Mouse (Mus musculus) intestine, embryonic 16.5 days (tissue): ENCODE data around the gene Mtor. TPM values are rescaled to one million over a fixed set of nuclear protein-coding genes. Genes with fewer than 3 reads are reported as not detected.

Experiments
- ATAC-seq: fragments of 200-750 bp; cut with Nextera tagmentation; 2 replicates; pipeline ENCODE4 v1.8.0; 2017; ENCODE audit warnings: moderate TSS enrichment, moderate library complexity
- H3K27ac ChIP-seq: fragments of 300-500 bp; sonication (generic); 2 replicates; pipeline ENCODE4 v1.5.1; 2014; ENCODE audit warnings: mild to moderate bottlenecking, low read length
- H3K27me3 ChIP-seq: fragments of 300-500 bp; sonication (generic); replicated peaks from 2 replicates; pipeline ENCODE4 v1.6.1; 2014; ENCODE audit warnings: low read length, control low read depth, mixed read lengths; ENCODE audit not compliant: control insufficient read depth, insufficient read depth
- H3K36me3 ChIP-seq: fragments of 300-500 bp; sonication (generic); 2 replicates; pipeline ENCODE4 v1.6.1; 2014; ENCODE audit warnings: low read length, control low read depth; ENCODE audit not compliant: control insufficient read depth, insufficient read depth
- H3K4me1 ChIP-seq: fragments of 300-500 bp; sonication (generic); 2 replicates; pipeline ENCODE4 v1.6.1; 2014; ENCODE audit warnings: low read length, control low read depth, mixed read lengths; ENCODE audit not compliant: control insufficient read depth, insufficient read depth
- H3K4me2 ChIP-seq: fragments of 300-500 bp; sonication (generic); 2 replicates; pipeline ENCODE4 v1.6.1; 2014; ENCODE audit warnings: low read depth, low read length, control low read depth
- H3K4me3 ChIP-seq: fragments of 300-500 bp; sonication (generic); 2 replicates; pipeline ENCODE4 v1.5.1; 2014; ENCODE audit warnings: mild to moderate bottlenecking, low read length
- H3K9ac ChIP-seq: fragments of 300-500 bp; sonication (generic); 2 replicates; pipeline ENCODE4 v1.6.1; 2014; ENCODE audit warnings: low read depth, low read length
- H3K9me3 ChIP-seq: fragments of 300-500 bp; sonication (generic); 2 replicates; pipeline ENCODE4 v1.6.1; 2016; ENCODE audit warnings: low read length, control low read depth; ENCODE audit not compliant: control insufficient read depth
- WGBS: fragments of 180-500 bp; shearing (Covaris S2); extraction: QIAGEN DNeasy Blood & Tissue Kit; methylation state at CpG from one replicate; pipeline ENCODE4 v1.1.7; 2014; 5-methylcytosine and 5-hydroxymethylcytosine counted together
- polyA plus RNA-seq: library from polyadenylated mRNA; unstranded; fragments of >200 nt; fragmentation: Nextera tagmentation; extraction: Ambion mirVana; gene quantifications from 2 replicates; pipeline ENCODE4 v1.2.1, GENCODE M21; 2015

Mtor gene
- polyA plus RNA-seq, 1 experiment from 2014 or later = 10.9 TPM

DNA sequence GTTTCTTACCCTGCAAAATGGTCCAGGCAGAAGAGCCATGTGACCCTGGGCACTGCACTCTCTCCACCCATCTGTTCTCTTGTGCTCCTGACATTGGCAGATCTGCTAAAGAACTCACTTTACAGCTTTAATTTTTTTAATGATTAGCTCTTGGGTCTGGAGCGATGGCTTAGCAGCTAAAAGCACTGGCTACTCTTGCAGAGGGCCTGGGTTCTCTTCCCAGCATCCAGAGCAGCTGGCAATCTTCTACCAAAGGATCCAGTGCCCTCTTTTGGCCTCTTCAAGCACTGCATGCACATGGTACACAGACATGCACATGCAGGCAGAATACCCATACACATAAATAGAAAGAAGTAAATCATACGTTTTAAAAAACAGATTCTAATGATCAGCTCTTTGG lies 66.9 kb downstream of the Mtor start:
- 91% methylated on average over 2 of the region's 2 CpGs for WGBS
- H3K4me1 ChIP-seq = no peaks in the 10 kb centered on the region
- H3K27me3 ChIP-seq = no peaks in the 10 kb centered on the region
- no peak overlapping the region for H3K27ac ChIP-seq
- no peak for ATAC-seq
- H3K4me3 ChIP-seq = no peak overlapping the region
- no peaks in the 10 kb centered on the region for H3K9me3 ChIP-seq
- no peak overlapping the region for H3K4me2 ChIP-seq
- H3K9ac ChIP-seq = no peak overlapping the region
- H3K36me3 ChIP-seq = peaks cover 2% of the 10 kb centered on the region; the same call in 1 of the 2 replicates

DNA sequence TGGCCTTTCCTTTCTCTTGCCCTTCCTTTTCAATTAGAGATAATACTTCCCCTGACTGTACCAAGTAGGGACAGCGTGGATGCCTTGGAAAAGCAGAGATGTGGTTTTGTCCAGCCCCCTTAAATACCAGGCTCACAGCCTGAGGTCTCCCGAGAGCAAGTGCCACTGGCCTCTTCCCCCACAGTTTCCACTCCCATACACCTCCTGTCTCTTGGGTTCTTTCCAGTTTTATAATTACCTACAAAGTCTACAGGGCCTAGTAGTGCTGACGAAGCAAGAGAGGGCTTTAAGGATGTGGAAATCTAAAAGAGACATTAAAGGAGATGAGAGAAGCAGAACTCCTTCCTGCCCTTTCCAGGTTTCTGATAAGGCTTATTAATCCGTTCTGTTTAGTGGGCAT lies 69.4 kb downstream of the Mtor start:
- 62% methylated on average over 4 of the region's 4 CpGs for WGBS
- H3K4me1 ChIP-seq = no peaks in the 10 kb centered on the region

DNA sequence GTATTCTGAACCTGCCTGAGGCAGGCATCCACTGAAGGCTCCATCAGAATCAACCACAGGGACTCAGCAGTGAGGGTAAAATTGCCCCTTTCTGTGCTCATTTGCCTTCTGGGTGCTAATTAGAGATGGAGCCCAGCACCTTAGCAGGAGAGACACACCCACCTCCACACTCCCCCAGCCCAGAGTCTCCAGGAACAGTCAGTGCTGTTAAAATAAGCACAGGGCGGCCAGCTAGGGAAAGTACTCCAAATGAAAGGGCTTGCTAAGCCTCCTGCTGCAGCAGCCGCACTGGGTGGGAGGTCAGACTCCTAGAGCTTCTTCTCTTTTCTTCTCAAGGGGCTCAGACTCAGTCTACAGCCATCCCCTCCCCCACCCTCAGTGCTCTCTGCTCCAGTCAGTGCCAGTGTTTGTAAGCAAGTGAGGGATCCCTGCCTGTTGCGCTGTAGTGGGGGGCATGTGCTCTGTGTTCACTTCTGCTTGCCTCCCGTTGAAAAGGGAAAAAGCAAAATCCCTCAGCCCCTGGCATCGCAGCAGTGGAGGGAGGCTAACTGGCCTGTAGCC lies 69.9 kb downstream of the Mtor start:
- no peak overlapping the region for H3K27ac ChIP-seq
- 47% methylated on average over 5 of the region's 5 CpGs for WGBS
- H3K9me3 ChIP-seq = no peaks in the 10 kb centered on the region
- H3K4me3 ChIP-seq = no peak overlapping the region
- no peak for ATAC-seq
- H3K4me2 ChIP-seq = no peak overlapping the region
- no peaks in the 10 kb centered on the region for H3K4me1 ChIP-seq
- no peak overlapping the region for H3K9ac ChIP-seq
- H3K27me3 ChIP-seq = no peaks in the 10 kb centered on the region
- H3K36me3 ChIP-seq = peaks cover 8% of the 10 kb centered on the region; the same call in 1 of the 2 replicates

More for the DNA sequence above, 69.4 kb downstream of the Mtor start:
- Histone ChIP-seq H3K9me3 (no peaks in the 10 kb centered on the region), H3K4me3 (no peak overlapping the region), H3K27me3 (no peaks in the 10 kb centered on the region), H3K27ac (no peak overlapping the region), H3K36me3 (peaks cover 8% of the 10 kb centered on the region; the same call in 1 of the 2 replicates), H3K4me2 (no peak overlapping the region), H3K9ac (no peak overlapping the region)
- no peak for ATAC-seq

DNA sequence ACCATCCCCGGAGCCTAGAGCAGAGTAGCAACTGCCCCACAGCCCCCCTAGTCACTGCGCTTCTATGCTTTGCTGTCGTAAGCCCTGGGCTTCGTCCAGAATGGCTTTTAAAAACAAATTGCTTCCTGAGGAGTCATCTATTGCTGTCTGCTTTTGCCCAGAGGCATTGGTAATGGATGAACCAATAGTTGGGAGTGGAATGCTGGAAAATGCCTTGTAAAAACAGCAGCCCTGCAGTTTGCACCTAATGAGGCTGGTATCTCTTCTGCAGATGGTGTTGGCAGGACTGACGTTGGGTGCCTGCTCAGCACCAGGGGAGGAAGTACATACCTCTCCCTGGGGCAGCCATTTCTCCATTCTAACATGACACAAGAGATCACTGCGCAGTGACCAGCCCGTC lies 75.1 kb downstream of the Mtor start:
- no peaks in the 10 kb centered on the region for H3K27me3 ChIP-seq
- peaks cover 14% of the 10 kb centered on the region; the same call in 1 of the 2 replicates for H3K36me3 ChIP-seq
- H3K9ac ChIP-seq = no peak overlapping the region
- H3K27ac ChIP-seq = no peak overlapping the region
- WGBS = 76% methylated on average over 7 of the region's 7 CpGs
- ATAC-seq = no peak
- H3K4me1 ChIP-seq = no peaks in the 10 kb centered on the region
- H3K4me2 ChIP-seq = no peak overlapping the region
- no peaks in the 10 kb centered on the region for H3K9me3 ChIP-seq
- no peak overlapping the region for H3K4me3 ChIP-seq

DNA sequence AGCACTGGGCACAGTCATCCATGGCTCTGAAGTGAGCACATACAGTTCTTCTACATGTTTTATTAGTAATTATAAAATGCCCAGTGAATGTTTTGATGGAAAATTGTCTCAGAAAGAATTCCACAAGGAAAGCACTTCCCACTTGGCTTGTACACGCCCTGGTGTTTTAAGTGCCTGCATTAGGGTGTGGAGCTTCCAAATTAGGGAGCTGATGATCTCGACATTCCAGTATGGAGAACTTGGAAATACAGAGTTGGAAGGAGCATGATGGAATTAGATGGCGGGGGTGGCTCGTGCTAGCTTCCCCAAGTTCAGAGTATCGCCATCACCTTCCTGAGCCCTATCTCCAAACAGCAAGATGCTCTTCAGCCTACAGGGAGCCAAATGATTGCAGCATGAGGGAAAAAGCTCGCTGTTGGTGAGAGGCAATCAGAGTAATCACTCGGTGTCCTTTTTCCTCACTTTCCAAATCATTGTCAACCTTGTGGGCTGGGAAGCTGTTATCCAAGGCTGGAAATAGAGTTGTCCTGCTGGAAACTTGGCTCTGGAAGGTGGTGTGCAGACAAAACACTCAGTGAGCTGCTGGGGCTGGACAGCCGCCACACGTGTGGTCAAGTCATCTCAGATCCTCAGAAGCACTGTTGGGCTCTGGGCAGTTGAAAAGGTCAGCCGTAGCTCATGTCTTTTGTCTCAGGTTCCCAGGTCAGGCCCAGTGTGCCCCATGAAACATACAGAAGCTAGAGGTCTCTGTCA lies 78.9 kb downstream of the Mtor start:
- Histone ChIP-seq H3K36me3 (peaks cover 9% of the 10 kb centered on the region), H3K4me1 (no peaks in the 10 kb centered on the region), H3K9me3 (no peaks in the 10 kb centered on the region), H3K9ac (no peak overlapping the region), H3K4me3 (no peak overlapping the region), H3K4me2 (no peak overlapping the region), H3K27me3 (no peaks in the 10 kb centered on the region), H3K27ac (no peak overlapping the region)
- 91% methylated on average over 10 of the region's 10 CpGs for WGBS
- no peak for ATAC-seq

DNA sequence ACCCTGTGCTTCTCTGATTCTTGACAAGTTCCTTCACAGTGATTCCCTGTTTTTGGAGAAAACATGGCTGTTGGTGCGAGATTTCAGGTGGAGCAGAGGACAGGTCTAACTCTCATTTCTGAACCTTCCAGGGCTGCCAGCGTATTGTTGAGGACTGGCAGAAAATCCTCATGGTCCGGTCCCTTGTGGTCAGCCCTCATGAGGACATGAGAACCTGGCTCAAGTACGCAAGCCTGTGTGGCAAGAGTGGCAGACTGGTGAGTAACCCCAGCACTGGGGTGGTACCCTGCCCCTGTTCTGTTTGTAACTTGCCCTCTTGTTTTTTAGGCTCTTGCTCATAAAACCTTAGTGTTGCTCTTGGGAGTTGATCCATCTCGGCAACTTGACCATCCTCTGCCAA lies 81.9 kb downstream of the Mtor start:
- WGBS = 93% methylated on average over 5 of the region's 5 CpGs
- peaks cover 16% of the 10 kb centered on the region for H3K36me3 ChIP-seq
- no peak overlapping the region for H3K4me2 ChIP-seq
- no peak for ATAC-seq
- H3K4me3 ChIP-seq = no peak overlapping the region
- no peaks in the 10 kb centered on the region for H3K27me3 ChIP-seq
- H3K9ac ChIP-seq = no peak overlapping the region
- no peak overlapping the region for H3K27ac ChIP-seq
- no peaks in the 10 kb centered on the region for H3K4me1 ChIP-seq
- no peaks in the 10 kb centered on the region for H3K9me3 ChIP-seq

DNA sequence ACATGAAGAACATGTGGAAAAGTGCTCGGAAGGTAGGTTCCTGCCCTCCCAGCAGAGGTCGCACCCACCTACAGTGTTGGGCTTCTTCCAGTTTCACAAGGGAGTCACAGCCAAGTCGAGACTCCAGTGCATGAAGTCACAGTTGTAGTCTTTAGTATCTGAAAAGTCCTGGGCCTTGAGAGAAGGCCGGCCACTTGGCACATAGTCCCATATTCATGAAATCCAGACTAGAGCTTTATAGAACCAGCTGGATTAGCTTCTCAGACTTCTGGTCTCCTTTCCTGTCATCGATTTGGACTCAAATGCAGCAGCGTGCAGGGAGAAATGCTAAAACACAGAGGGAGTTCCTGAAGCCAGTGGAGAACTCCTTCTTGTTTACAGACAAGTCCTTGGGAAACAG lies 82.4 kb downstream of the Mtor start:
- no peak overlapping the region for H3K4me2 ChIP-seq
- no peak overlapping the region for H3K27ac ChIP-seq
- H3K27me3 ChIP-seq = no peaks in the 10 kb centered on the region
- peaks cover 14% of the 10 kb centered on the region for H3K36me3 ChIP-seq
- ATAC-seq = no peak
- no peaks in the 10 kb centered on the region for H3K4me1 ChIP-seq
- no peak overlapping the region for H3K9ac ChIP-seq
- H3K9me3 ChIP-seq = no peaks in the 10 kb centered on the region
- H3K4me3 ChIP-seq = no peak overlapping the region
- 86% methylated on average over 6 of the region's 6 CpGs for WGBS

DNA sequence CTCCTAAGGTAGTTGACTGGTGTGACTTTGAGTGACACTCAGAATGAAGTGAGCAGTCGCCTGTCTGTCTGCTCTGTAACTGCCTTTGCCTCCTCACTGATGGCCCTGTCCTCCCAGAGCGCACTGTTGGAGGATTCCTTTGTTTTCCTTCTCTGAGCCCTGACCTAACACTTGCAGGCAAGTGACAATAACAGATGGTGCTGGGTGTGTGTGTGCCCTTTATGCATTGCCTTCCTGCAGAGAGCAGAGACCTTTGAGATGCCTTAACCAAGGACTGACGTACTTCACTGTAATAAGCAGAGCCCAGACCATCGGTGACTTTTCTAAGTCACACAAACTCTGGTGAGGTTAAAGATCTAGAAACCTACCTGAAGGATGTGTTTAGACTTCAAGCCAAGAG lies 82.9 kb downstream of the Mtor start:
- ATAC-seq = no peak
- Histone ChIP-seq H3K9me3 (no peaks in the 10 kb centered on the region), H3K4me3 (no peak overlapping the region), H3K27me3 (no peaks in the 10 kb centered on the region), H3K36me3 (peaks cover 12% of the 10 kb centered on the region), H3K27ac (no peak overlapping the region), H3K4me1 (no peaks in the 10 kb centered on the region), H3K9ac (no peak overlapping the region), H3K4me2 (no peak overlapping the region)
- WGBS = 77% methylated on average over 4 of the region's 4 CpGs

DNA sequence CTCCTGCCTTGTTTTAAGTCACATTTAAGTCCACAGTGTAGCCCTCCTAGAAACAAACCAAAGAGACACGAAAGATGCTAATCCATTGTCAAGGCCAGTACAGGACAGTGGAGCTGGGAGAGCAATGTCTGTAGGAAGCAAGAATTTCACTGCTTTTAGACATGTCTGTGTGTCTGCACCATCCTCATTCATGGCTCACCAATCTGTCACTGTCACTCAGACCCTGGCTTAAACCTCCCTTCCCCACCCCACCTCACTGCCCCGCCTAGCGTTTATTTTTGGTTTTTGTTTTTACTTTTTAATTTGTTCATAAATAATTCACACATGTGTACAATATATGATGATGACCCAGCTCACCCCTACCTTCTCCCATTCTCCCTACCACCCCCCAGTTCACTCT lies 84.1 kb downstream of the Mtor start:
- no peaks in the 10 kb centered on the region for H3K27me3 ChIP-seq
- H3K4me3 ChIP-seq = no peak overlapping the region
- ATAC-seq = no peak
- H3K4me1 ChIP-seq = no peaks in the 10 kb centered on the region
- no peak overlapping the region for H3K27ac ChIP-seq
- peaks cover 12% of the 10 kb centered on the region for H3K36me3 ChIP-seq
- WGBS = 94% methylated on average over 3 of the region's 3 CpGs
- no peaks in the 10 kb centered on the region for H3K9me3 ChIP-seq
- H3K4me2 ChIP-seq = no peak overlapping the region
- no peak overlapping the region for H3K9ac ChIP-seq
